ENCODE assay signal across 10 mouse cellular contexts in genomic region chr5:123439941-123440340, GRCm38 (mm10). TPM values are rescaled to one million over a fixed set of nuclear protein-coding genes. Genes with fewer than 3 reads are reported as not detected.
A peak's percentile ranks its signal among the peaks of the same experiment; 100 is the strongest.
DNase-seq lines count a peak whose midpoint lies in the region; ATAC-seq and TF ChIP-seq lines count a peak whose summit lies in the region.
"Had no signal": no experiment of that assay in that cellular context is flagged by ENCODE, and none has a peak within 500 bp of the region (broad histone marks: within the 10 kb centered on the region; RNA-seq: fewer than 3 reads in every experiment).

No protein-coding gene starts in this region.

- 0 out of 2 replicates have a peak, but pooled peaks cover 3% of the 10 kb centered on the region for H3K4me1 ChIP-seq in intestine, postnatal 0 days (replicated peaks; ENCODE audit: control insufficient read depth, insufficient read depth, low read length)
- no peaks in the 10 kb centered on the region for H3K4me1 ChIP-seq in intestine, embryonic 16.5 days (ENCODE audit: control insufficient read depth, insufficient read depth, low read length)

- no peak for ATAC-seq in CD4-positive, CD25-positive, alpha-beta regulatory T cell, adult 4 months
- ATAC-seq in intestine, postnatal 0 days = no peak
- ATAC-seq in intestine, embryonic 16.5 days = no peak
- ATAC-seq in activated CD4-positive, CD25-positive, alpha-beta regulatory T cell, adult 4 months = no peak

- H3K4me2 ChIP-seq in intestine, postnatal 0 days (replicated peaks; ENCODE audit: low read depth) = no peak overlapping the region
- H3K4me2 ChIP-seq in intestine, embryonic 16.5 days (ENCODE audit: low read depth, low read length) = no peak overlapping the region
- H3K4me2 ChIP-seq: midbrain, embryonic 12.5 days had no signal

- no peak overlapping the region for H3K4me3 ChIP-seq in intestine, postnatal 0 days (ENCODE audit: low read depth, low read length)
- no peak overlapping the region for H3K4me3 ChIP-seq in intestine, embryonic 16.5 days (ENCODE audit: low read length)
- H3K4me3 ChIP-seq: midbrain, embryonic 12.5 days had no signal

- no peaks in the 10 kb centered on the region for H3K9me3 ChIP-seq in intestine, postnatal 0 days (ENCODE audit: control insufficient read depth)
- no peaks in the 10 kb centered on the region for H3K9me3 ChIP-seq in intestine, embryonic 16.5 days (ENCODE audit: control insufficient read depth, low read length)
- H3K9me3 ChIP-seq: midbrain, embryonic 12.5 days had no signal

- peak; percentile 24 for DNase-seq in CD4-positive, CD25-positive, alpha-beta regulatory T cell, adult 2 months (ENCODE audit: low read depth, low spot score)
- DNase-seq in right cerebral cortex, postnatal 14 days = peak; percentile 54
- no peak for DNase-seq in right cerebral cortex, postnatal 36 days (ENCODE audit: low spot score in 2 of 2)
- DNase-seq in retina, postnatal 1 day = peak; percentile 35

- H3K36me3 ChIP-seq in intestine, postnatal 0 days (ENCODE audit: control insufficient read depth, insufficient read depth) = peaks cover 36% of the 10 kb centered on the region
- peaks cover 6% of the 10 kb centered on the region; the same call in 1 of the 2 replicates for H3K36me3 ChIP-seq in intestine, embryonic 16.5 days (ENCODE audit: control insufficient read depth, insufficient read depth, low read length)

- TF ChIP-seq CTCF in intestine, postnatal 0 days (IDR thresholded peaks at IDR 0.05; ENCODE audit: low read depth) = peak; percentile 59

- WGBS in intestine, postnatal 0 days = 83% methylated on average over 4 of the region's 4 CpGs
- WGBS in intestine, embryonic 16.5 days = 82% methylated on average over 4 of the region's 4 CpGs

- H3K9ac ChIP-seq in intestine, postnatal 0 days (ENCODE audit: low read depth, low read length) = no peak overlapping the region
- H3K9ac ChIP-seq in intestine, embryonic 16.5 days (ENCODE audit: low read depth, low read length) = no peak overlapping the region
- H3K9ac ChIP-seq: midbrain, embryonic 12.5 days had no signal

- no peaks in the 10 kb centered on the region for H3K27me3 ChIP-seq in intestine, postnatal 0 days (replicated peaks; ENCODE audit: control insufficient read depth, insufficient read depth, low read length)
- H3K27me3 ChIP-seq in intestine, embryonic 16.5 days (replicated peaks; ENCODE audit: control insufficient read depth, insufficient read depth, low read length) = no peaks in the 10 kb centered on the region
- H3K27me3 ChIP-seq: midbrain, embryonic 12.5 days had no signal

- H3K27ac ChIP-seq in intestine, postnatal 0 days (ENCODE audit: low read depth, low read length) = no peak overlapping the region
- no peak overlapping the region for H3K27ac ChIP-seq in intestine, embryonic 16.5 days (ENCODE audit: low read length)
- H3K27ac ChIP-seq: midbrain, embryonic 12.5 days had no signal

RNA-seq across cellular contexts. Expression of gene Mlxip, which starts 45.3 kb away (rescaled TPM):
- polyA plus RNA-seq in CD4-positive, CD25-positive, alpha-beta regulatory T cell, adult 4 months (2017; shearing (Covaris generic)) = 10 to 100 TPM; 18.9 to 19.9 TPM
- polyA plus RNA-seq in intestine, postnatal 0 days (2015; fragmentation: Nextera tagmentation; extraction: Ambion mirVana) = 17.8 and 18.4 TPM in 2 replicates
- polyA plus RNA-seq in intestine, embryonic 16.5 days (2015; fragmentation: Nextera tagmentation; extraction: Ambion mirVana) = 16.6 and 21.0 TPM in 2 replicates
- 10 to 100 TPM; 14.7 to 17.5 TPM for polyA plus RNA-seq in activated CD4-positive, CD25-positive, alpha-beta regulatory T cell, adult 4 months (2017; shearing (Covaris generic))

RNA-seq across cellular contexts. Expression of gene Lrrc43, which starts 49.2 kb away (rescaled TPM):
- polyA plus RNA-seq in CD4-positive, CD25-positive, alpha-beta regulatory T cell, adult 4 months (2017; shearing (Covaris generic)) = not detected
- polyA plus RNA-seq in intestine, postnatal 0 days (2015; fragmentation: Nextera tagmentation; extraction: Ambion mirVana) = not detected in 2 replicates
- polyA plus RNA-seq in intestine, embryonic 16.5 days (2015; fragmentation: Nextera tagmentation; extraction: Ambion mirVana) = not detected in 2 replicates
- polyA plus RNA-seq in activated CD4-positive, CD25-positive, alpha-beta regulatory T cell, adult 4 months (2017; shearing (Covaris generic)) = not detected
- polyA plus RNA-seq: large intestine, adult 2 months had no signal

RNA-seq across cellular contexts. Expression of gene Il31, which starts 49.3 kb away (rescaled TPM):
- not detected for polyA plus RNA-seq in CD4-positive, CD25-positive, alpha-beta regulatory T cell, adult 4 months (2017; shearing (Covaris generic))
- not detected in 2 replicates for polyA plus RNA-seq in intestine, postnatal 0 days (2015; fragmentation: Nextera tagmentation; extraction: Ambion mirVana)
- not detected in 2 replicates for polyA plus RNA-seq in intestine, embryonic 16.5 days (2015; fragmentation: Nextera tagmentation; extraction: Ambion mirVana)
- polyA plus RNA-seq in activated CD4-positive, CD25-positive, alpha-beta regulatory T cell, adult 4 months (2017; shearing (Covaris generic)) = not detected
- polyA plus RNA-seq: large intestine, adult 2 months; midbrain, embryonic 12.5 days had no signal

Comparison
In these comparisons a context has a peak if more than half of its experiments do, and no peak if none do; other contexts are left out.
1. DNase-seq: peak in CD4-positive, CD25-positive, alpha-beta regulatory T cell, adult 2 months (single experiment), right cerebral cortex, postnatal 14 days (single experiment) and retina, postnatal 1 day (single experiment); none in right cerebral cortex, postnatal 36 days (0 of 2).